11 mouse cellular contexts compared by ENCODE assay signal in the genomic region with DNA sequence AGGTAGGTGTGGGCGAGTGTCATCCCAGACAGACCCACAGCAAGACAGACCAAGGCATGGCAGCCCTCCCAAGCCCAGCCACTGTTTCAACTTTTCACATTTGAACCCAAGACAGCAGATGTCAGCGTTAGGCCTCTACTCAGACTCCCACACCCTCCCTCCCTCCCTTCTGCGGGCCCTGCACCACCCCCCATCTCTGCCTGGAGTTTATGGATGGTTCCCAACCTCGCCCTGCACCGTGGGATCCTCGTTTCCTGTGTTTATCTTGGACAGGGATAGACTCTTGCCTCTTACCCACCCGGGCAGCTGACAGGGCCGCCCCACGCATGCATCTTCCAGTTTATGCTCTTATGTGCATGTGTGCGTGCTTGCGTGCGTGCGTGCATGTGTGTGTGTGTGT.
DNase-seq lines count a peak whose midpoint lies in the region; ATAC-seq lines count a peak whose summit lies in the region.
"Had no signal": no experiment of that assay in that cellular context is flagged by ENCODE, and none has a peak within 500 bp of the region (broad histone marks: within the 10 kb centered on the region; RNA-seq: fewer than 3 reads in every experiment).

No protein-coding gene starts in this region.

- 0 out of 2 replicates have a peak, but pooled peaks have one; percentile 16 for ATAC-seq in heart, embryonic 15.5 days (replicated peaks; ENCODE audit: insufficient number of reproducible peaks, insufficient read depth, low FRiP score, low read depth)
- peak; percentile 65 for ATAC-seq in lung, embryonic 16.5 days (ENCODE audit: low read depth)
- ATAC-seq in monocyte, adult 5-6 weeks (replicated peaks; ENCODE audit: insufficient number of reproducible peaks, low FRiP score, low TSS enrichment, poor library complexity, severe bottlenecking) = no peak
- ATAC-seq: forebrain, embryonic 15.5 days had no signal

- no peak overlapping the region for H3K27ac ChIP-seq in heart, embryonic 15.5 days
- no peak overlapping the region for H3K27ac ChIP-seq in lung, embryonic 16.5 days (ENCODE audit: low read length)

- H3K4me3 ChIP-seq in heart, embryonic 15.5 days = no peak overlapping the region
- H3K4me3 ChIP-seq in lung, embryonic 16.5 days (ENCODE audit: low read length) = no peak overlapping the region
- H3K4me3 ChIP-seq: forebrain, embryonic 15.5 days; megakaryocyte, embryonic 14.5 days had no signal

- no peak overlapping the region for H3K4me2 ChIP-seq in heart, embryonic 15.5 days
- no peak overlapping the region for H3K4me2 ChIP-seq in lung, embryonic 16.5 days (ENCODE audit: low read depth, low read length)
- H3K4me2 ChIP-seq: forebrain, embryonic 15.5 days had no signal

- DNase-seq in heart, adult 18-20 months = peak; percentile 7 to 11
- no peak for DNase-seq in heart, adult 8-10 months (ENCODE audit: low spot score)
- peak; percentile 38 for DNase-seq in MN1 (ENCODE audit: low spot score)
- no peak for DNase-seq in cerebellum, adult 9-11 months
- no peak for DNase-seq in testis, postnatal 10 days (ENCODE audit: low spot score)
- DNase-seq: cerebellum, adult 9-10 months had no signal

- no peaks in the 10 kb centered on the region for H3K9me3 ChIP-seq in heart, embryonic 15.5 days (replicated peaks)
- H3K9me3 ChIP-seq in lung, embryonic 16.5 days (ENCODE audit: control insufficient read depth, low read length) = no peaks in the 10 kb centered on the region
- H3K9me3 ChIP-seq: forebrain, embryonic 15.5 days; megakaryocyte, embryonic 14.5 days had no signal

- no peaks in the 10 kb centered on the region for H3K36me3 ChIP-seq in heart, embryonic 15.5 days
- H3K36me3 ChIP-seq in lung, embryonic 16.5 days (ENCODE audit: control insufficient read depth, insufficient read depth, low read length) = no peaks in the 10 kb centered on the region
- H3K36me3 ChIP-seq: forebrain, embryonic 15.5 days had no signal

- WGBS in heart, embryonic 15.5 days = 41% methylated on average over 13 of the region's 13 CpGs
- WGBS in lung, embryonic 16.5 days = 25% methylated on average over 13 of the region's 13 CpGs

- no peak overlapping the region for H3K9ac ChIP-seq in heart, embryonic 15.5 days
- H3K9ac ChIP-seq in lung, embryonic 16.5 days (ENCODE audit: low read length) = no peak overlapping the region
- H3K9ac ChIP-seq: forebrain, embryonic 15.5 days had no signal

- H3K27me3 ChIP-seq in heart, embryonic 15.5 days = peaks cover 43% of the 10 kb centered on the region
- peaks cover 10% of the 10 kb centered on the region for H3K27me3 ChIP-seq in lung, embryonic 16.5 days (ENCODE audit: control insufficient read depth, insufficient read depth, low read depth, low read length)
- H3K27me3 ChIP-seq: forebrain, embryonic 15.5 days had no signal

- peaks cover 8% of the 10 kb centered on the region; the same call in 1 of the 2 replicates for H3K4me1 ChIP-seq in heart, embryonic 15.5 days (replicated peaks)
- peaks cover 15% of the 10 kb centered on the region for H3K4me1 ChIP-seq in lung, embryonic 16.5 days (replicated peaks; ENCODE audit: control insufficient read depth, insufficient read depth, low read length)

Comparison
In these comparisons a context has a peak if more than half of its experiments do, and no peak if none do; other contexts are left out.
1. DNase-seq: peak in heart, adult 18-20 months (2 of 2) and MN1 (single experiment); none in heart, adult 8-10 months (single experiment), cerebellum, adult 9-11 months (single experiment) and testis, postnatal 10 days (single experiment).